Mouse (Mus musculus) bone marrow, adult 2 months (tissue): Measurements from ENCODE around the gene Cnih2.

Source experiments
- CTCF ChIP-seq: fragments of 200-500 bp; IDR thresholded peaks from 2 replicates; pipeline ENCODE4 v1.5.1; 2011; ENCODE audit warnings: low read length, control low read depth; ENCODE audit not compliant: control insufficient read depth, insufficient read depth
- POLR2A ChIP-seq: fragments of 200-500 bp; IDR thresholded peaks from 2 replicates; pipeline ENCODE4 v1.6.1; 2011; ENCODE audit warnings: low read depth, mild to moderate bottlenecking, control low read depth, low read length, borderline replicate concordance; ENCODE audit not compliant: control insufficient read depth

GRCm38 (mm10) chr19:5052166-5052822 lies 46.0 kb downstream of the Cnih2 start:
- no peak for TF ChIP-seq CTCF
- TF ChIP-seq POLR2A, result no peak
